Mouse (Mus musculus): Measurements from ENCODE around the gene Efemp2. TPM values are rescaled to one million over a fixed set of nuclear protein-coding genes. Genes with fewer than 3 reads are reported as not detected.

Gene Efemp2
- polyA plus RNA-seq, 1 experiment from 2014 or later = 44.2 TPM

DNA sequence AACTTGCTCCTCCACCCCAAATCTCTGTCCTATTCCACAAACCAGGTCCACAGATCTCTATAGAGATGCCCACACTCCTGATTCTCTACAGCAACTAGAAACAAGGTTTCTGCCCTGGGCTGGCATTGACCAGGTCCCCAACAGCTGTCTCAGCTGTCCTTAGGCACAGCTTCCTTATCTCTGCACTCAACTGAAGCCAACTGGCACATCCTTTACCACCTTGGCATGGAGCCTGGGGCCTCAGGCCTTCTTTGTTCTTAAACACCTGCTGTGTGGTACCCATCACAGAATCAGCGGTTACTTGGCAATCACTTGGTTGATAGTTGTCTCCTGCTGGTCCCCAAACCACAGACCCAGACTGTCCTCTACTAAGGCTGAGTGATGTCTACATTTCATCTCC is 43.3 kb upstream of the Efemp2 start:
- H3K27me3 ChIP-seq (replicated peaks; ENCODE audit: control insufficient read depth, insufficient read depth, low read length) = no peaks in the 10 kb centered on the region; the same call in 1 of the 2 replicates
- WGBS = 50% methylated on average over 1 of the region's 1 CpGs
- H3K4me2 ChIP-seq (ENCODE audit: low read length) = no peak overlapping the region
- no peak for ATAC-seq
- no peaks in the 10 kb centered on the region for H3K9me3 ChIP-seq (ENCODE audit: control insufficient read depth, low read length)
- no peak overlapping the region for H3K27ac ChIP-seq (ENCODE audit: low read depth, low read length)
- H3K36me3 ChIP-seq (ENCODE audit: control insufficient read depth, insufficient read depth, low read length) = no peaks in the 10 kb centered on the region
- H3K4me3 ChIP-seq (ENCODE audit: low read length) = no peak overlapping the region
- peaks cover 25% of the 10 kb centered on the region for H3K4me1 ChIP-seq (ENCODE audit: control insufficient read depth, insufficient read depth, low read depth, low read length)
- H3K9ac ChIP-seq (ENCODE audit: low read depth, low read length) = no peak overlapping the region

DNA sequence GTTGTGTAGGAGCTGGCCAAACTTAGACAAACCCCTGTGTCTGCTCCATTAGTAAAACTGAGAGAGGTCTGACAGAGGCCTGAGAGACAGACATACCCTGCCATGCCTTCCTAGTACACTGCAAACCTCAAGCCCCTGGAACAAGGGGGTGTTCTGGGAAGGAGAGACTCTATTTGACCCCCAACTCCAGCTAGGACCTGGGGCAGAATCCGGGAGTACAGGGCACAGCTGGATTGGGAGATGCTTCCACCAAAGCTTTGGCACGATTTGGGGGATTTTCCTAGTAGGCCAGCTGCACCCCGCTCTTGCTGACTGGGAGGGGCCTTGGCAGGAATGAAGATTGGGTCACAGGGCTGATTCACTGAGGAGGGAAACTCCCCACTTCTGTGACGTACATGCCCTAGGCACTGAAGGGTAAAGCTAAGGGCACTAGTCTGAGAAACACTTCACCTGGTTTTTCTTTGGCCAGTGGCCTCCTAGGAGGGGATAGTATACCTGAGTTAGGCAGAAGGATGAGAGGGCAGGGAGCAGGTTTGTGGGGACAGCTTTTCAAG is 41.8 kb upstream of the Efemp2 start:
- no peak for ATAC-seq
- Histone ChIP-seq H3K27me3 (replicated peaks; ENCODE audit: control insufficient read depth, insufficient read depth, low read length) (no peaks in the 10 kb centered on the region; the same call in 1 of the 2 replicates), H3K27ac (ENCODE audit: low read depth, low read length) (no peak overlapping the region), H3K9ac (ENCODE audit: low read depth, low read length) (no peak overlapping the region), H3K4me1 (ENCODE audit: control insufficient read depth, insufficient read depth, low read depth, low read length) (peaks cover 12% of the 10 kb centered on the region), H3K4me2 (ENCODE audit: low read length) (no peak overlapping the region), H3K4me3 (ENCODE audit: low read length) (no peak overlapping the region), H3K9me3 (ENCODE audit: control insufficient read depth, low read length) (no peaks in the 10 kb centered on the region), H3K36me3 (ENCODE audit: control insufficient read depth, insufficient read depth, low read length) (no peaks in the 10 kb centered on the region)
- WGBS = 78% methylated on average over 4 of the region's 4 CpGs

- 11% methylated on average over 16 of the region's 16 CpGs for WGBS
- peak overlapping the region; percentile 27; the same call in 1 of the 2 replicates for H3K4me3 ChIP-seq (ENCODE audit: low read length)
- peak overlapping the region; percentile 34; the same call in 1 of the 2 replicates for H3K27ac ChIP-seq (ENCODE audit: low read depth, low read length)
- peak; percentile 50 for ATAC-seq
- H3K4me2 ChIP-seq (ENCODE audit: low read length) = peak overlapping the region; percentile 55
- no peaks in the 10 kb centered on the region; the same call in 1 of the 2 replicates for H3K27me3 ChIP-seq (replicated peaks; ENCODE audit: control insufficient read depth, insufficient read depth, low read length)
- H3K9ac ChIP-seq (ENCODE audit: low read depth, low read length) = peak overlapping the region; percentile 59
- no peaks in the 10 kb centered on the region for H3K36me3 ChIP-seq (ENCODE audit: control insufficient read depth, insufficient read depth, low read length)
- peaks cover 11% of the 10 kb centered on the region for H3K4me1 ChIP-seq (ENCODE audit: control insufficient read depth, insufficient read depth, low read depth, low read length)
- H3K9me3 ChIP-seq (ENCODE audit: control insufficient read depth, low read length) = no peaks in the 10 kb centered on the region
These were observed 40.5 kb upstream of the Efemp2 start for GRCm38 (mm10) chr19:5432992-5433852.

DNA sequence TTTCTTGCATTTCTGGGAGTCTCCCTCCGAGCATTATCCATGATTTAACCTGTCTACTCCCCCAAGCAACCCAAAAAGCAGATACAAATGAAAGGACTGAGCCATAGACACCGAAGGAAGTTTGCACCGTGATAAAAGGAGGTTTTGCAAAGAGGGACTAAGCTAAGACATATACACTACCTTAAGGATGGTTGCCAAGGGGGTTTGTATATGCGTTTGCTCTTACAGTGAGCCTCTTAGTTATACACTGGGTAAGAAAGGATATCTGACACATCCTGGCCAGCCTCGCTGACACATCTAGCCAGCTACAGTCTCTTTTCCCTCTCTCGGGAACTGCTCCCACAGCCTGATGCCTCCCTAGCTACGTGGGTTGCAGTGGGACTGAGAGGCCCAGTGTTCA is 39.8 kb upstream of the Efemp2 start:
- H3K4me1 ChIP-seq (ENCODE audit: control insufficient read depth, insufficient read depth, low read depth, low read length) = peaks cover 11% of the 10 kb centered on the region
- H3K36me3 ChIP-seq (ENCODE audit: control insufficient read depth, insufficient read depth, low read length) = no peaks in the 10 kb centered on the region
- H3K9ac ChIP-seq (ENCODE audit: low read depth, low read length) = peak overlapping the region; percentile 59; the same call in 1 of the 2 replicates
- 0 out of 2 replicates have a peak overlapping the region, but pooled peaks have one; percentile 24 for H3K27ac ChIP-seq (ENCODE audit: low read depth, low read length)
- H3K4me2 ChIP-seq (ENCODE audit: low read length) = peak overlapping the region; percentile 55
- H3K9me3 ChIP-seq (ENCODE audit: control insufficient read depth, low read length) = no peaks in the 10 kb centered on the region
- no peaks in the 10 kb centered on the region; the same call in 1 of the 2 replicates for H3K27me3 ChIP-seq (replicated peaks; ENCODE audit: control insufficient read depth, insufficient read depth, low read length)
- no peak for ATAC-seq
- 74% methylated on average over 7 of the region's 7 CpGs for WGBS
- no peak overlapping the region for H3K4me3 ChIP-seq (ENCODE audit: low read length)

DNA sequence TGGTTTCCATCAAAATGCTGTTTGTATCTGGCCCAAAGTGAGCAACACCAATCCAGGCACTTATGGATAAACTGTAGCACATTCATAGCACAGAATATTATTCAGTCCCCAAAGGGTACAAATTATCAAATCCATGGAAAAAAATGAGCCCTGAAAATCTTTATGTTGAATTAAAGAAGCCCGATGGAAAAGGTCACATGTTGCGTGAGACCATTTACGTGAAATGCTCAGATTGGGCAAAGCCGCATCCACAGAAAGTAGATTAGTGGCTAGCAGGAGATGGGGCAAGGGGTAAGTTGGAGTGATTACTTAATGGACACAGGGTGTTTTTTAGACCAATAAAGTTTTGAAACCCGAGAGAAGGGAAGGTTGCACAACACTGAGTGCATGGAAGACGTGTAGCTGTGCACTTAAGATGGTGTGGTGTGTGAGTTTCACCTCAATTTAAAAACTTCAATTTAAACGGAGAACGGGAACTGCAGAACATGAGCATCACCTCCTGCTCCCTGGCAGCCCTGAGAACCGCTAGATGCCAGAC is 29.3 kb upstream of the Efemp2 start:
- H3K4me2 ChIP-seq (ENCODE audit: low read length) = no peak overlapping the region
- H3K4me3 ChIP-seq (ENCODE audit: low read length) = no peak overlapping the region
- no peaks in the 10 kb centered on the region for H3K36me3 ChIP-seq (ENCODE audit: control insufficient read depth, insufficient read depth, low read length)
- H3K9ac ChIP-seq (ENCODE audit: low read depth, low read length) = no peak overlapping the region
- no peak overlapping the region for H3K27ac ChIP-seq (ENCODE audit: low read depth, low read length)
- 69% methylated on average over 9 of the region's 9 CpGs for WGBS
- peaks cover 37% of the 10 kb centered on the region for H3K27me3 ChIP-seq (replicated peaks; ENCODE audit: control insufficient read depth, insufficient read depth, low read length)
- ATAC-seq = no peak
- H3K4me1 ChIP-seq (ENCODE audit: control insufficient read depth, insufficient read depth, low read depth, low read length) = peaks cover 12% of the 10 kb centered on the region
- no peaks in the 10 kb centered on the region for H3K9me3 ChIP-seq (ENCODE audit: control insufficient read depth, low read length)

DNA sequence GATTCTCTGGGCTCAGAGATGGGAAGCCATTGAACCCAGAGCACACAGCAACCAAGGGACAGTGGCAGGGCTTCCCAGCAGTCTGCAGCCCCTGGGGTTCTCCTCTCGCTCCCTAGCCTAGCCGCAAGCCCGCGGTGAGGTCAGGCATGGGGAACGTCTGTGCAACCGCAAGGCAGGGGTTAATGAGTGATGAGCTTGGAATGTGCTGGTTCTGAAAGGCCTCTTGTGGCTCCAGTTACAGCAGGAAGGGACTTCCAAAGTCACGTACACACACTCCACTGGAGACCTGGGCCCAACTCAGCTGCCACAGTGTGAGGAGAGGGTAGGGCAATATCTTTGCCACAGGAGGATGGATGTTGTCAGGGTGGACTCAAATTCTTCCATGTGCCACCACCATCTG is 28.8 kb upstream of the Efemp2 start:
- no peak overlapping the region for H3K4me2 ChIP-seq (ENCODE audit: low read length)
- no peak overlapping the region for H3K27ac ChIP-seq (ENCODE audit: low read depth, low read length)
- no peaks in the 10 kb centered on the region for H3K9me3 ChIP-seq (ENCODE audit: control insufficient read depth, low read length)
- WGBS = 30% methylated on average over 7 of the region's 7 CpGs
- ATAC-seq = no peak
- H3K36me3 ChIP-seq (ENCODE audit: control insufficient read depth, insufficient read depth, low read length) = no peaks in the 10 kb centered on the region
- no peak overlapping the region for H3K9ac ChIP-seq (ENCODE audit: low read depth, low read length)
- peaks cover 12% of the 10 kb centered on the region for H3K4me1 ChIP-seq (ENCODE audit: control insufficient read depth, insufficient read depth, low read depth, low read length)
- no peak overlapping the region for H3K4me3 ChIP-seq (ENCODE audit: low read length)
- H3K27me3 ChIP-seq (replicated peaks; ENCODE audit: control insufficient read depth, insufficient read depth, low read length) = peaks cover 38% of the 10 kb centered on the region

- Histone ChIP-seq H3K27me3 (replicated peaks; ENCODE audit: control insufficient read depth, insufficient read depth, low read length) (peaks cover 43% of the 10 kb centered on the region), H3K9me3 (ENCODE audit: control insufficient read depth, low read length) (no peaks in the 10 kb centered on the region), H3K4me3 (ENCODE audit: low read length) (no peak overlapping the region), H3K27ac (ENCODE audit: low read depth, low read length) (no peak overlapping the region), H3K9ac (ENCODE audit: low read depth, low read length) (no peak overlapping the region), H3K4me1 (ENCODE audit: control insufficient read depth, insufficient read depth, low read depth, low read length) (peaks cover 12% of the 10 kb centered on the region), H3K4me2 (ENCODE audit: low read length) (no peak overlapping the region), H3K36me3 (ENCODE audit: control insufficient read depth, insufficient read depth, low read length) (no peaks in the 10 kb centered on the region)
- no peak for ATAC-seq
- WGBS = 91% methylated on average over 5 of the region's 5 CpGs
These were observed 28.0 kb upstream of the Efemp2 start for GRCm38 (mm10) chr19:5445747-5446146.

GRCm38 (mm10) chr19:5447515-5448353 is 26.0 kb upstream of the Efemp2 start, which contains the start of gene Fosl1:
Fosl1 (plus strand) TSS chr19:5447547.
- peaks cover 43% of the 10 kb centered on the region for H3K27me3 ChIP-seq (replicated peaks; ENCODE audit: control insufficient read depth, insufficient read depth, low read length)

More at GRCm38 (mm10) chr19:5447515-5448353, 26.0 kb upstream of the Efemp2 start, which contains the start of gene Fosl1:
- H3K9ac ChIP-seq (ENCODE audit: low read depth, low read length) = peak within 1 kb of the TSS; percentile 56
- H3K4me1 ChIP-seq (ENCODE audit: control insufficient read depth, insufficient read depth, low read depth, low read length) = peaks cover 12% of the 10 kb centered on the region
- no peak within 1 kb of the TSS for H3K27ac ChIP-seq (ENCODE audit: low read depth, low read length)
- no peaks in the 10 kb centered on the region for H3K9me3 ChIP-seq (ENCODE audit: control insufficient read depth, low read length)
- H3K36me3 ChIP-seq (ENCODE audit: control insufficient read depth, insufficient read depth, low read length) = no peaks in the 10 kb centered on the region
- ATAC-seq = peak; percentile 66
- WGBS = under 1% methylated on average over 60 of the region's 70 CpGs
- peak within 1 kb of the TSS; percentile 94 for H3K4me2 ChIP-seq (ENCODE audit: low read length)
- H3K4me3 ChIP-seq (ENCODE audit: low read length) = peak within 1 kb of the TSS; percentile 61

Measured in hindbrain, embryonic 16.5 days (tissue).